Mouse (Mus musculus) hindbrain, postnatal 0 days (tissue): ENCODE data around the gene Tmem62. TPM values are rescaled to one million over a fixed set of nuclear protein-coding genes. Genes with fewer than 3 reads are reported as not detected.

Experiments
- ATAC-seq: fragments of 200-750 bp; cut with Nextera tagmentation; 2 replicates; pipeline ENCODE4 v1.8.0; 2017; ENCODE audit warnings: mild to moderate bottlenecking, moderate TSS enrichment, moderate library complexity
- DNase-seq: peaks from one replicate; pipeline ENCODE4 v3.0.0-alpha.2; 2015; ENCODE audit warnings: low spot score
- H3K27ac ChIP-seq: fragments of 300-500 bp; sonication (generic); 2 replicates; pipeline ENCODE4 v1.5.1; 2014; ENCODE audit warnings: mild to moderate bottlenecking
- H3K27me3 ChIP-seq: fragments of 300-500 bp; sonication (generic); 2 replicates; pipeline ENCODE4 v1.6.1; 2014; ENCODE audit warnings: low read length, mixed read lengths; ENCODE audit not compliant: insufficient read depth
- H3K36me3 ChIP-seq: fragments of 300-500 bp; sonication (generic); 2 replicates; pipeline ENCODE4 v1.6.1; 2014; ENCODE audit warnings: low read length, mixed read lengths; ENCODE audit not compliant: insufficient read depth
- H3K4me1 ChIP-seq: fragments of 300-500 bp; sonication (generic); 2 replicates; pipeline ENCODE4 v1.6.1; 2014; ENCODE audit warnings: antibody characterized with exemption, low read length, mixed read lengths; ENCODE audit not compliant: insufficient read depth
- H3K4me2 ChIP-seq: fragments of 300-500 bp; sonication (generic); 2 replicates; pipeline ENCODE4 v1.6.1; 2014; ENCODE audit warnings: low read depth, mild to moderate bottlenecking, low read length, moderate library complexity, mixed read lengths
- H3K4me3 ChIP-seq: fragments of 300-500 bp; sonication (generic); 2 replicates; pipeline ENCODE4 v1.5.1; 2014; ENCODE audit warnings: low read length
- H3K9ac ChIP-seq: fragments of 300-500 bp; sonication (generic); replicated peaks from 2 replicates; pipeline ENCODE4 v1.6.1; 2014; ENCODE audit warnings: mild to moderate bottlenecking, low read length, moderate library complexity, mixed read lengths
- H3K9me3 ChIP-seq: fragments of 300-500 bp; sonication (generic); 2 replicates; pipeline ENCODE4 v1.6.1; 2016; ENCODE audit warnings: low read length, mixed read lengths
- CTCF ChIP-seq: IDR thresholded peaks from 2 replicates; pipeline ENCODE4 v1.5.1; 2016; ENCODE audit warnings: antibody characterized with exemption, control low read depth, low read depth
- WGBS: fragments of 180-500 bp; shearing (Covaris S2); extraction: QIAGEN DNeasy Blood & Tissue Kit; methylation state at CpG from one replicate; pipeline ENCODE4 v1.1.7; 2014; 5-methylcytosine and 5-hydroxymethylcytosine counted together
- polyA plus RNA-seq: library from polyadenylated mRNA; unstranded; fragments of >200 nt; fragmentation: Nextera tagmentation; extraction: Ambion mirVana; gene quantifications from 2 replicates; pipeline ENCODE4 v1.2.1, GENCODE M21; 2015
- total RNA-seq: library from RNA; depleted of rRNA; stranded (reverse); fragments of >200 nt; gene quantifications from 2 replicates; pipeline ENCODE4 v1.2.3, GENCODE M21; 2014; rRNA removed

The Tmem62 gene
- total RNA-seq: 24.0 and 25.8 TPM in 2 replicates
- 12.6 and 13.8 TPM in 2 replicates for polyA plus RNA-seq

- Histone ChIP-seq H3K9me3 (no peaks in the 10 kb centered on the region), H3K9ac (peak within 1 kb of the TSS; percentile 89), H3K27ac (peak within 1 kb of the TSS; percentile 90), H3K4me2 (peak within 1 kb of the TSS; percentile 84), H3K36me3 (no peaks in the 10 kb centered on the region), H3K4me3 (peak within 1 kb of the TSS; percentile 81), H3K4me1 (no peaks in the 10 kb centered on the region), H3K27me3 (no peaks in the 10 kb centered on the region)
- WGBS: under 1% methylated on average over 63 of the region's 71 CpGs
- peak; percentile 74 for ATAC-seq
- no peak for TF ChIP-seq CTCF
- DNase-seq: peak; percentile 63
Measured at GRCm38 (mm10) chr2:120976990-120977925, at the start of gene Tmem62. Tmem62 (plus strand) TSS chr2:120977017.

- no peak overlapping the region for H3K9ac ChIP-seq
Measured at GRCm38 (mm10) chr2:120933038-120933437, 43.8 kb upstream of the Tmem62 start.

GRCm38 (mm10) chr2:120951208-120951607, 25.6 kb upstream of the Tmem62 start:
- DNase-seq: peak; percentile 58

More at GRCm38 (mm10) chr2:120933038-120933437, 43.8 kb upstream of the Tmem62 start:
- 97% methylated on average over 3 of the region's 3 CpGs for WGBS
- no peak for ATAC-seq
- no peaks in the 10 kb centered on the region for H3K27me3 ChIP-seq
- H3K4me3 ChIP-seq: no peak overlapping the region
- peaks cover 30% of the 10 kb centered on the region for H3K36me3 ChIP-seq
- H3K27ac ChIP-seq: no peak overlapping the region
- no peak for DNase-seq
- H3K9me3 ChIP-seq: no peaks in the 10 kb centered on the region
- no peak for TF ChIP-seq CTCF
- no peak overlapping the region for H3K4me2 ChIP-seq
- H3K4me1 ChIP-seq: no peaks in the 10 kb centered on the region

GRCm38 (mm10) chr2:120952176-120952938, 24.5 kb upstream of the Tmem62 start:
- peaks cover 22% of the 10 kb centered on the region for H3K36me3 ChIP-seq
- DNase-seq (no peak), ATAC-seq (no peak)
- H3K9ac ChIP-seq: no peak overlapping the region
- WGBS: 75% methylated on average over 2 of the region's 2 CpGs
- no peak overlapping the region for H3K4me3 ChIP-seq
- no peak overlapping the region for H3K4me2 ChIP-seq
- no peak for TF ChIP-seq CTCF
- no peaks in the 10 kb centered on the region for H3K27me3 ChIP-seq
- H3K27ac ChIP-seq: no peak overlapping the region
- H3K4me1 ChIP-seq: no peaks in the 10 kb centered on the region
- H3K9me3 ChIP-seq: no peaks in the 10 kb centered on the region

More at GRCm38 (mm10) chr2:120951208-120951607, 25.6 kb upstream of the Tmem62 start:
- Histone ChIP-seq H3K27me3 (no peaks in the 10 kb centered on the region), H3K4me3 (no peak overlapping the region), H3K9ac (no peak overlapping the region), H3K9me3 (no peaks in the 10 kb centered on the region), H3K36me3 (peaks cover 31% of the 10 kb centered on the region), H3K4me2 (no peak overlapping the region), H3K4me1 (no peaks in the 10 kb centered on the region), H3K27ac (no peak overlapping the region)
- ATAC-seq: no peak
- no peak for TF ChIP-seq CTCF
- WGBS: 60% methylated on average over 5 of the region's 5 CpGs

- TF ChIP-seq CTCF: no peak
- DNase-seq (no peak), ATAC-seq (no peak)
- H3K9ac ChIP-seq: no peak overlapping the region
- H3K27ac ChIP-seq: no peak overlapping the region
- no peak overlapping the region for H3K4me3 ChIP-seq
- H3K4me2 ChIP-seq: no peak overlapping the region
- no peaks in the 10 kb centered on the region for H3K27me3 ChIP-seq
- 94% methylated on average over 2 of the region's 2 CpGs for WGBS
- no peaks in the 10 kb centered on the region for H3K9me3 ChIP-seq
- H3K4me1 ChIP-seq: no peaks in the 10 kb centered on the region
- peaks cover 8% of the 10 kb centered on the region; the same call in 1 of the 2 replicates for H3K36me3 ChIP-seq
Measured at GRCm38 (mm10) chr2:120959363-120959762, 17.5 kb upstream of the Tmem62 start.

GRCm38 (mm10) chr2:120959827-120960226, 17.0 kb upstream of the Tmem62 start:
- no peak for TF ChIP-seq CTCF
- no peak for DNase-seq
- WGBS: 95% methylated on average over 5 of the region's 5 CpGs
- Histone ChIP-seq H3K9me3 (no peaks in the 10 kb centered on the region), H3K36me3 (peaks cover 8% of the 10 kb centered on the region; the same call in 1 of the 2 replicates), H3K27ac (no peak overlapping the region), H3K4me1 (no peaks in the 10 kb centered on the region), H3K4me3 (no peak overlapping the region), H3K9ac (no peak overlapping the region), H3K27me3 (no peaks in the 10 kb centered on the region), H3K4me2 (no peak overlapping the region)
- no peak for ATAC-seq
